Mouse (Mus musculus): ENCODE measurements around the gene Mmaa.

The Mmaa gene

GRCm38 (mm10) chr8:79294610-79295275 lies at the start of gene Mmaa:
TSS of gene Mmaa (minus strand) at chr8:79294937.
- DNase-seq (ENCODE audit: low read depth, low spot score) = peak; percentile 91

- no peak for DNase-seq (ENCODE audit: low read depth, low spot score)
These were observed 46.5 kb upstream of the Mmaa start for GRCm38 (mm10) chr8:79341236-79341635.

- DNase-seq (ENCODE audit: low read depth, low spot score) = no peak
These were observed 44.8 kb upstream of the Mmaa start for GRCm38 (mm10) chr8:79339555-79339954.

GRCm38 (mm10) chr8:79338619-79339018 lies 43.9 kb upstream of the Mmaa start:
- no peak for DNase-seq (ENCODE audit: low read depth, low spot score)

GRCm38 (mm10) chr8:79332109-79332900 lies 37.6 kb upstream of the Mmaa start:
- no peak for DNase-seq (ENCODE audit: low read depth, low spot score)

- DNase-seq (ENCODE audit: low read depth, low spot score) = no peak
These were observed 36.8 kb upstream of the Mmaa start for GRCm38 (mm10) chr8:79331571-79331970.

GRCm38 (mm10) chr8:79331017-79331416 lies 36.3 kb upstream of the Mmaa start:
- no peak for DNase-seq (ENCODE audit: low read depth, low spot score)

GRCm38 (mm10) chr8:79329735-79330134 lies 35.0 kb upstream of the Mmaa start:
- no peak for DNase-seq (ENCODE audit: low read depth, low spot score)

GRCm38 (mm10) chr8:79329182-79329581 lies 34.4 kb upstream of the Mmaa start:
- DNase-seq (ENCODE audit: low read depth, low spot score) = no peak

- no peak for DNase-seq (ENCODE audit: low read depth, low spot score)
These were observed 30.8 kb upstream of the Mmaa start for GRCm38 (mm10) chr8:79325510-79325909.

- no peak for DNase-seq (ENCODE audit: low read depth, low spot score)
These were observed 30.2 kb upstream of the Mmaa start for GRCm38 (mm10) chr8:79324928-79325327.

- DNase-seq (ENCODE audit: low read depth, low spot score) = no peak
These were observed 29.3 kb upstream of the Mmaa start for GRCm38 (mm10) chr8:79324036-79324435.

GRCm38 (mm10) chr8:79323121-79323520 lies 28.4 kb upstream of the Mmaa start:
- DNase-seq (ENCODE audit: low read depth, low spot score) = no peak

- no peak for DNase-seq (ENCODE audit: low read depth, low spot score)
These were observed 16.1 kb upstream of the Mmaa start for GRCm38 (mm10) chr8:79310801-79311200.

GRCm38 (mm10) chr8:79305941-79306340 lies 11.2 kb upstream of the Mmaa start:
- no peak for DNase-seq (ENCODE audit: low read depth, low spot score)

GRCm38 (mm10) chr8:79301548-79301947 lies 6.8 kb upstream of the Mmaa start:
- DNase-seq (ENCODE audit: low read depth, low spot score) = no peak

GRCm38 (mm10) chr8:79299704-79300103 lies 5.0 kb upstream of the Mmaa start:
- no peak for DNase-seq (ENCODE audit: low read depth, low spot score)

GRCm38 (mm10) chr8:79297763-79298162 lies 3.0 kb upstream of the Mmaa start:
- peak; percentile 18 for DNase-seq (ENCODE audit: low read depth, low spot score)

- DNase-seq (ENCODE audit: low read depth, low spot score) = no peak
These were observed 754 bp upstream of the Mmaa start for GRCm38 (mm10) chr8:79295276-79296105.

- no peak for DNase-seq (ENCODE audit: low read depth, low spot score)
These were observed 896 bp downstream of the Mmaa start for GRCm38 (mm10) chr8:79293841-79294240.

GRCm38 (mm10) chr8:79292712-79293264 lies 1.9 kb downstream of the Mmaa start:
- DNase-seq (ENCODE audit: low read depth, low spot score) = no peak

- DNase-seq (ENCODE audit: low read depth, low spot score) = no peak
These were observed 5.1 kb downstream of the Mmaa start for GRCm38 (mm10) chr8:79289592-79289991.

Data from retina, adult 2 months (tissue).